Mouse (Mus musculus) frontal cortex, postnatal 14 days (tissue): Measurements from ENCODE around the gene Sh2d1a.
A peak's percentile ranks its signal among the peaks of the same experiment; 100 is the strongest.

Source experiments
- DNase-seq, 2 experiments: peaks; one replicate each; pipeline ENCODE4 v3.0.0; 2022; ENCODE audit warnings: low spot score in 2 of 2

The Sh2d1a gene

DNA sequence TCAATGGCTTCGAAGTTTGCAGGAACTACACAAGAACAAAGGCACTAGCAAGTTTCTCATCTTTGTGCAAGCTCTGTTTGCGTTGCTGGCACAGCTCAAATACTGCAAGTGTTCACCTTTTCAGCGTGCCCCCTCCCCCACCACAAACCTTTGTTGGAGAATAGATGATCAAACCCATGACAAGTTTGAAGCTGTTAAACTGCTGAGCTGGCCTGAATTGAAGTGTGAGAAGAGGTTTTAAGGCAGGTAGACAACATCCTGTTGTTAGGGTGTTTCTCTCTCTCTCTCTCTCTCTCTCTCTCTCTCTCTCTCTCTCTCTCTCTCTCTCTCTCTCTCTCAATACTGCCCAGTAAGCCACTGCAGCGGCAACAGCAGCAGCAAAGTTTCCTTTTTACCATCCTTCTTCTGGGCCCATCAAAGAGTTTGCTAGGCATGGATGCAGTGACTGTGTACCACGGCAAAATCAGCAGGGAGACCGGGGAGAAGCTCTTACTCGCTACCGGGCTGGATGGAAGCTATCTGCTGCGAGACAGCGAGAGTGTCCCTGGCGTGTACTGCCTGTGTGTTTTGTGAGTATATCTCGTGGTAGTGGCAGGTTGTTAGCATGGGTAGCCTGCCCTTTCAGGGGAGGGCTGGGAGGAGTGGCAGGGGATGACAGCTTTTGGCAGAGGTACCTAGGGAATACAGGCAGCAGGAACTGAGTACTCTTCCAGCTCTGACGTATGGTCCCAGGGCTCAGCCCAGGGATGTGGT, at the start of gene Sh2d1a:
Gene Sh2d1a (plus strand): TSS at position 163 of the 753 bp plus-strand sequence.
- DNase-seq = no peak

DNA sequence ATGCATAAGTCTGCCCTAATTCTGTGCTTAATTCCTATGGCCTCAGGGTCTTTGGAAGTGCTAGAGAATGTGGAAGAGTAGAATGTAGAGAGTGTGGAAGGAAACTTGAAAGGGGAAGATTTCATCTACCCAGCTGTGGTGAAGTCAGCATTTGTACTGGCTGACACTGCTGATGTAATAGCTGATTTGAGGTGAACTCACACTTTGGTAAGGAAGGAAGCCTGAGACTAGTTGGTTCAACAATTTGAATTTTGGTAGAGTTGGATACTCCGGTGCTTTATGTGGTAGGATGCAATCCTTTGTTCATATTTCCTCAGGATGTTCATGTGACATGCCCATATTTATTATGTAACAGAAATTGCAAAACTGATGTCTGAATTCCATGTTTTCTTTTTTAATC, 49.3 kb upstream of the Sh2d1a start:
- DNase-seq = no peak

DNA sequence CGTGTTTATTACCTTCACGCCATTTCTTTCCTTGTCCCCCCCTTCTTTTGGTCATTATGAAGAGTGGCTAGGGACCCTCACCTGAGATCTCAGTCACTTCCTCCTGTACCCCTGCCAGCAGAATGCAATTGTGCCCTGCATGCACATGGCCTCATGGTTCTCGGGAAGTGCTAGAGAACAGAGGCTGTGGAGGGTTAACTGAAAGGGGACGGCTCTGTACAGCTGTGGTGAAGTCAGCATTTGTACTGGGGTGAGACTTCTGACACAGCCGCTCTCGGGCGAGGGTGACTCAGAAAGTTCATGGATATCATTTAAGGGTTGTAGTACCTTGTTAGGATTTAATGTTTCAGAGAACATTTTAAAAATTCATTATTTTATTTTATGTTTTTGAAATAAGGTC, 47.7 kb upstream of the Sh2d1a start:
- no peak for DNase-seq

DNA sequence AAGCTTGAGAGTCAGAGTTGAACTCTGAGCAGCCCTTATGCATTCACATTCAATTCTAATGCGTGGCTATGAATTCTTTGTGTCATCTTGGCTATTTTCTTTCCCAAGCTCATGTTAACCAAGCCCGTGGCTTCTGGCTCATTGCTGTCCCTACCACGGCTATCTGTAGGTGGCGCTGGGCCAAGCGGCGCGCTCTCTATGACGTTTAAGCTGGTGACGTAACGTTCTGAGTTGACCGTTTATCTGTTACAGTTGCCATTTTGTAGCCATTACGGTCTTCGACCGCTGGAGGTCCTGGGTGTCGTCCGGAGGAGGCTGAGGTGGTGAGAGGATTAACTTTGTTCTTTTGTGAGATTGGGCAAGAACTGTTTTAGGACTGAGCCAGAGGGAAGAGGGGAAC, 12.8 kb upstream of the Sh2d1a start, which contains the start of gene Tex13c2:
Gene Tex13c2 (plus strand): TSS at position 246 of the 400 bp plus-strand sequence.
- no peak for DNase-seq

DNA sequence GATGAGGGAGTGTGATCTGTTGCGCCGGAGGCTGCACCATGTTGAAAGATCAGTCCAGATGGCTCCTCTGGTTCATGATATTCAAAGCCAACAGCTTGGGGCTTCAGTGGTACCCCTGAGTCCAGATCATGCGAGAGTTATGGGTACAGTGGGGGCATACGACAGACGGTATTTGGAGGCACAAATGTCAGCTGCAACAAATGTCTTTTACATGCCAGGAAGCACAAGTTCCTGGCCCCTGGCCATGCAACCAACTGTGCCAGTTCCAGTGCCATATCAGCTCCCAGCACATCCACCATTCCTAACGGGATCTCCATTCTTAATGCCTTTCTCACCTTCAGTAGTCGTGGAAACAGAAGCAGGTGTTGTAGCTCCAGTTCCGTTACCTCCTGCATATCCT, 11.9 kb upstream of the Sh2d1a start:
- no peak for DNase-seq

DNA sequence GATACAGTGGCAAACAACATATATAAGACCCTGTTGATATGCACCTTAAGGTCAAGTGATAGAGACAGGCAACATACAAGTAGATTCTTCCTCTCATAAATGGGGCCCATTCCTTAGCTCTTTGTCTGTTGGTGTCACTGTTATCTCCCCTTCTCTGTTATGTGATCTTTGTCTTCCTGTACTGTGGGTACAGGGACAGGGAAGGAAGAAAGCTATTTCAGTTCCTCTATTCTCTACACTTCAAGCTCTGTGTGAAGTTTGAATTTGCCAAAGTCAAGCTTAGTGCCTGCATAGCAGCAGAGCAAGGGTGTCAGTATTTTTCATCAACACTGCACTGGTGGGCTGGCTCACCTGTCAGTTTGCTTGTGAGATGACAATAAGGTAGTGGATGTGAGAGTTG, 1.7 kb upstream of the Sh2d1a start:
- no peak for DNase-seq

DNA sequence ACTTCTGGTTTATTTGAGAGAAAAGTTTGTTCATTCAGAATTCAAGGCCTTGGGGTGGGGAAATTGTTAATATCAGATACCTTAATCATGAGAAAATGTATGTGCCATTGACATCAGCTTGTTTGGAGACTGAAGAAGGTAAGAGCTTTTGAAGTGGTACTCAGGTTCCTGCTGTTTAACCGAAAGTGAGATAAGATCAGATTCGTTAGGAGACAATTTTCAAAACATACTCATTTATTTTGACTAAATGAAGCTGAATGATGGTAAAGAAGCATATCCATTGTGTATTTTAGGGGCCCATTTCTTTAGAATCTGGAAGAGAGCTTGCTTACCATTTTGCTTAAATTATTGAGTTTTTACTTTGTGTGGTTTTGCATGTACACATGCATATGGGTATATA, 8.9 kb downstream of the Sh2d1a start:
- DNase-seq = no peak

DNA sequence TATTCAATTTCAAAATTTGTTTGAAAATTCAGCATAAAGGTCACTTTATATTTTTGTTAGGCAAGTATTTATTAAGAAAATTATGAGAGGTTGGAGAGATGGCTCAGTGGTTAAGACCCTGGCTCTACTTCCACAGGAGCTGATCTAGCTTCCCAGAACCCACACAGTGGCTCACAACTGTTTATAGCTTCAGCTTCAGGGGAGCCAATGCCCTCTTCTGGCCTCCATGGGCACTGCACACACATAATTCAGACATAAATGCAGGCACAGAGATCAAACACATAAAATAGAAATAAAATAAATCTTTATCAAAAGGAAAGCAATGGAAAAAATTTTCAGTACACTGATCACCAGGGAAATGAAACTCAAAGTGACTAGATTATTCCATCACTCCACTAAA, 10.3 kb downstream of the Sh2d1a start:
- DNase-seq = no peak

DNA sequence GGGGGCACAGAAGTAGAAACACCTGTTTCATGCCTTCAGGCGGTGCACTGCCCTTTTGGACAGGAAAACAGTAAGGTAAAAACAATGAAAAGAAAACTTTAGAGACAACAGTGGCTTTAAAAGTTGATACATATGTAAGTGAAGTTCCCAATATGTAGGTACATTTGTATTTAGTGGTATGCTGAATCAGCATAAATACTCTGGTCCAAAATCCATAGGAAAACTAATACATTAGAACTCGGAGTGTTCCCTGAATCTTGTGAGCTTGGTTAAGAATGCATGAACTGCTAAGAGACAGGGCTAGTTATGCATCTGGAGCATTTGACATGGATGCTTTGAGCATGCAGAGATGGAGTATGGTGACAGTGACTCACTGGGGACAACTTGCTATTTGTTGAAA, 20.6 kb downstream of the Sh2d1a start:
- DNase-seq = no peak

DNA sequence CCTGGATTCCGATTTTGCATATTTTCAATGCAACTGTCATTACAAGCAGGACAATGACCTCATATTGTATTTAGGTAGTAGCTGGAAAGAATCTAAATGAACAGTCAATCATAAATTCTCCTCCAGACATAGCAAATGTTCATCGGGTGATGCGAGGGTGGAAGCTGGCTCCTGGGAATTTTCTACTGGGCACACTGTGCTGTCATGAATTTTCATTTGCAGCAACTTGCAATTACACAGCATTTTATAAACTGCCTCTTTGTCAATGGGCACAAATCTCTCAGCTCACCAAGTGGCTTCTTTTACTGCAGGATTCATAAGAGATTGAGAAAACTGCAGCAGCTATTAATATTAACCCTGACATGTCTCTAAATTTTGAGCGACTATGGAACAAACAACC, 28.4 kb downstream of the Sh2d1a start:
- no peak for DNase-seq

DNA sequence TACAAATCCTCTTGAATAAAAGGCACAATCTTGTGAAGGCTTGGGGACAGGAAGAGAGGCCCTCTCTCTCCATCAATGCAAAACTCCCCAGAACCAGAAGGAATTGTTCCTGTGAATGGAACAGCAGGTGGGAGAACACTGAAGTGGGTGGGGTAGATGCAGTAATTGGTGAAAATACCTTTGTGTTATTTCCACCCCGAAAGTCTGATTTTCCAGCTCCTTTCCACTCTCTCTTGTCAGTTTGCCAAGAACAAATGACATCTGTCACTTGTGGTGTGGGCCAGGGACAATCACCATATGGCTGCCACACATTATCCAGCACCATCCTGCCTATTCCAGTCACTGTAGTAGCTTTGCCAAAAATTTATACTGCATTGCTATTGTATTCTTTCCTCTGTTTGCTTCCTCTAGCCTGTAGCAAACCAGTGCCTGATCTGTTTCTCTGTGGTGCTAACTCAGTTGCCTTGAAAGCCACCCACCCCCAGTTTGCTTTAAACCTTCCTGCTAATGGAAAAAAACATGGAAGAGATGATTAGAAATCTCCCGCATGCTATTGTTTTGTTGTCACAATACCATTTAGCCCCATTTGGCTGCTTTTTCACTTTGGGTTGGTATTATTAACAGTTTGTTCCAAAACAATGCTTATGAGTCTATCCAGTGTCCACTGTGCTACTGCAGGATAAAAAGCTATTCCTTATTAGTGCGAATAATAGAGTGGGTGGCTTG, 37.9 kb downstream of the Sh2d1a start:
- no peak for DNase-seq

DNA sequence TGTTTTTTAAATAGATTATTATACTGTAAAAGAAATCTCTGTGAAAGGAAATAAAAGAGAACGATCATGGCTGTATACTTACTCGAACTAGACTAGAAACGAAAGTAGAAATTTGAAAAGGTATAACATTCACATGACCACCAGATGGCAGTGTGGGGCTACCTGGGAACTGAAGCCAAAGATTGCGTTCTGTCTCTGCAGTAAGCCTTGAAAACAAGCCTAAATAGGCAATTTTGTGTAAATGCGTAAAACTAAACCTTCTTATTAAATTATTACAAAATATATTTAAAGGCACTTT, 38.5 kb downstream of the Sh2d1a start:
- DNase-seq = peak in 1 of 2 experiments; percentile 46

DNA sequence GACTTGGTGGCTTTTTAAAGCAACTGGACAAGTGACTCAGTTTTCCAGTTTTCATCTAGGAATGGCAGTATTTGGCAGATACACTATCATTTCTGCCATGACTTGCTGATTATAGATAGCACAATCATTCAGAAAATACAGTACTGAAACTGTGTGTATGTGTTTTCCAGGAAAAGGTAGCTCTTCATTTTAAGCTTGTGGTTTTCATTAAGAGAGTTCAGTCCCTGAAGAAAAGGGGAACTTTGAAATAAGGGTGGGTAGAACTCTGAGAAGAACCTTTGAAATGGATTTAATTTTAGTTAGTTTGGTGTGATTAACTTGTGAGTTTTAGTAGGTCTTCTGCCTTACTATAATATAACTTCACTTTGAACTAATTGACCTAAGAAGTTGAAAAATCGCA, 42.8 kb downstream of the Sh2d1a start:
- no peak for DNase-seq

DNA sequence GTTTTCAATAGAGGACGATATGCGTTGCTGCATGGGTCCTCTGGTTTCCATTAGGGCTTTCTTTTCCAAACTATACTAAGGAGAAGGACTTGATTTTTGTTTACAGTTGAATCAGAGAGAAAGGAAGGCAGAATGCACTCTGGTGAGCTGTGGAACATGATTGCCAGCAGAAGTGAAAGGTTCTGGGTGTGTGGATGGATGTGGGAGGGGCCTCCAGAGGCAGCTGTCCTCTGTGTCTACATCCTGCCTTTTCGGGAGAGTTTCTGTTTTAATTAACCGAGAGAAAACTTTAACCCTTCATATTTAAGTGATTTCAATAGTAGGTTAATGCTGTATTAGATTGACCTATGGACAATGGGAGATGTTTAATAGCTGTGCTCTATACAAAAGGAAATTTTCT, 46.3 kb downstream of the Sh2d1a start:
- DNase-seq = no peak

DNA sequence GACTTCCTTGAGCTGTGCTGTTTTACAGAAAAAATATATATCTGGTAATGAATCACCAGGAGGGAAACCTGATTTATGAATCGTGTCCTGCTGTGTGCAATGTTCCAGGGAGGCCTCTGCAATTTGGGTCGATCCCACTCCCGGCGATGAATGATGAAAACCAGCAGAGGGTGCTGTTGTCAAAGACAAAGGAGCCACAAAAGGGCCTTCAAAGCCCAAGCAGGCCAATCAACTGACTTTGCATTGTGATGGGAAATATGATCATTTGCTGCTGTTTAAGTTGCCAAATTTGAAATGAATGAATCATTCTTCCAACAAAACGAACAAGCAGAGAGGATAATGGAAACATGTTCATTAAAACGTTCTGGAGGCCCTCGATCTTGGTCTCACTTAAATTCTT, 55.0 kb downstream of the Sh2d1a start:
- DNase-seq = peak in 1 of 2 experiments; percentile 30

DNA sequence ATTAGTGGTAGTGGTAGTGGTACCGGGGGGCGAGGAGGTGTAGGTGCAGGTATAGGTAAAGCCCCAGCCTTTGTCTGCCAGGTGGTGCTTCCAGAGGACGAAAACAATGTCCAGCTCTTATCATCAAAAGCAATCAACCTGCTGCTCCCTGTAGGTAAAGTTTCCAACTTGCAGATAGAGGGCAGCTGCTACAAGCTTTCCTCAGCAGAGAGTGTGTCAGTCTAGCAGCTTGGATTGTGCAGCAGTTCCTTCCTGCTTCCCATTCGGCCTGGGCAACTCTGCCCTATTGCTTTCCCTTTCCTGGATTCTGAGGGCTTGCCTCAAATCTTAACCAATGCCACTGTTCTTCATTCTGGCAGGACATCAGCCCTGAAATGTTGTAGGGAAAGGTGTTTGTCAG, 56.4 kb downstream of the Sh2d1a start:
- DNase-seq = no peak
